Mouse (Mus musculus): ENCODE results near the gene Erich6. TPM values are rescaled to one million over a fixed set of nuclear protein-coding genes. Genes with fewer than 3 reads are reported as not detected.

Erich6 gene
- total RNA-seq (2014; rRNA removed; ENCODE audit: low replicate concordance) (not detected in 2 replicates), polyA plus RNA-seq (2015; fragmentation: Nextera tagmentation; extraction: Ambion mirVana) (0.08 TPM in 1 of 2 replicates, not detected in the other)

DNA sequence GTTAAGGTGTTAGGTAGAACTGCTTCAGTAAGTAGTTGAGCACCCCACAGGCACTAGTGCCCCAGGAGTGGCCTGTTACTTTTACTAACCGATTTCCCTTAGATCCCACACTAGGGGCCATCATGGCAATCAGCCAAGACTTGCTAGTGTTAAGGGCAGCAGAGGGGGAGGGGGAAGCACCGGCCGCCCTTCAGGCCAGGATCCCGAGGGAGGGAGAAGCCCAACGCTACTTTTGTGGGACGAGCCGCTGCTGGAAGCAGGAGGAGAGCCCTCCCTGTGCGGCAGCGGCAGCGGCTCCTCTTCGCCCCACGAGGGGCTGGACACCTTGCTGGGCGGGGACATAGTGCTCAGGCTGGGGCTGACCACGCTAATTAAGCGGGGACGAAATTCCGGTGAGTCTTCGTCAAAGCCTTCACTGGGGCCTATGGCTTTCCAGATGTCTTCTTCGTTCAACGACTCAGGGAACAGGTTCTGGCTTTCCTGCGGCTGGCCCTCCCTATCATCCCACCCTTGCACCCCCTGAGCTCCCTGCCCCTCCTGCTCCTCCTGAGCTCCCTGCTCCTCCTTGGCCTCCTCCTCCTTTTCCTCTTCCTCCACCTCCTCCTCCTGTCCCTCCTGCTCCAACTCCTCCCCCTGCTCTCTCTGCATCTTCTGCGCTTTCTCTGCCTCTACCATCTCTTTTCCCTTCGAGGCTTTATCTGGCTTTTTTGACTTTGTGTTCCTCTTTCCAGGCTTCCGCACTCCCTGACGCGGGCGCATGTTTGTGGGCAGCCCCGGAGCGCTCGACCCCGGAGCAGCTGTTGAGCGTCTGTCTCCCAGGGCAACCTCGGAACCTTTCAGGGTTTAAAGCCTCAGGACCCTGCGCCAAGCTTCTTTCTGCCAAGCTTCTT, at the start of gene Erich6:
Gene Erich6, minus strand, starts transcription at position 802 of the 890 bp plus-strand sequence.
- no peak within 1 kb of the TSS for H3K27ac ChIP-seq (ENCODE audit: low read depth)
- no peaks in the 10 kb centered on the region; the same call in 1 of the 2 replicates for H3K9me3 ChIP-seq (replicated peaks; ENCODE audit: control insufficient read depth, low read length)
- H3K4me1 ChIP-seq (ENCODE audit: control insufficient read depth, insufficient read depth), result peaks cover 6% of the 10 kb centered on the region; the same call in 1 of the 2 replicates
- DNase-seq (ENCODE audit: low spot score) (peak; percentile 10), ATAC-seq (ENCODE audit: insufficient read depth, low read depth) (peak; percentile 55)
- H3K9ac ChIP-seq (replicated peaks; ENCODE audit: low read depth, low read length), result peak within 1 kb of the TSS; percentile 36
- TF ChIP-seq CTCF (IDR thresholded peaks at IDR 0.05; ENCODE audit: low read depth) (no peak), EP300 (IDR thresholded peaks at IDR 0.05; ENCODE audit: low read depth) (no peak)
- no peaks in the 10 kb centered on the region for H3K27me3 ChIP-seq (ENCODE audit: control insufficient read depth, insufficient read depth, low read length)
- WGBS, result under 1% methylated on average over 34 of the region's 34 CpGs
- no peaks in the 10 kb centered on the region for H3K36me3 ChIP-seq (replicated peaks; ENCODE audit: control insufficient read depth, insufficient read depth, low read length)
- peak within 1 kb of the TSS; percentile 91 for H3K4me2 ChIP-seq (ENCODE audit: low read depth, low read length)
- peak within 1 kb of the TSS; percentile 52 for H3K4me3 ChIP-seq (ENCODE audit: low read depth, low read length)

DNA sequence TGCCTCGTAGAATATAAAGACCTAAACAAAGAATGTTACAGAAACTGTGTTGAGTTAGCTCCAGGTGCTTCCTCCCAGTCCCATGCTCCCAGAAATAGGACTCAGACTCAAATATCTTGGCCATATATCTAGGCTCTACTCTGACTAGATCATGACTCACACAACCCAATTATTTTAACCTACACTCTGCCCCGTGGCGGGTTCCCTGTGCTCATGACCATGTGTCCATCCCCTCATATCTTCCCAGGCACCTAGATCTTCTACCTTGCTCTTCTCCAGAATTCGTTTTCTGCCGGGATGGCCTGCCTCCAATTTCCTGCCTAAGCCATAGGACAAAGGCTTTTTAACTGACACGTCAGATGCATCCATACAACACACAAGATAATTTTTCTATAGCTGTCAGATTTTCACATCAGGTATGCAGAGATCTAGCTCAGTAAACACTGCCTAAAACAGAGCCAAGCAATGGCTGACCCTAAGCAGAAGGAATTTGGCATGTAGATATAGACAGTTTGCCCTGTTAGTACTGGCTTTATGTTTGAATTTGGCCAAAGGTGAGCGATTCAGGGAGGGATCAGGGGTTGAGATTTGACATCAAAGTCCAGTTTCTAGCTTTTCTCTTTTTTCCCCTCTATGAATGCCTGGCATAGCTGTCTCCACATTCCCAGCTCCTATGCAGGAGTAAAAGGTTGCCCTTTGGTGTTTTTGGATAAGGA, 49.4 kb upstream of the Erich6 start:
- no peak overlapping the region for H3K27ac ChIP-seq (ENCODE audit: low read depth)
- H3K4me2 ChIP-seq (ENCODE audit: low read depth, low read length), result no peak overlapping the region
- DNase-seq (ENCODE audit: low spot score) (no peak), ATAC-seq (ENCODE audit: insufficient read depth, low read depth) (no peak)
- WGBS, result 76% methylated on average over 7 of the region's 7 CpGs
- H3K27me3 ChIP-seq (ENCODE audit: control insufficient read depth, insufficient read depth, low read length), result no peaks in the 10 kb centered on the region
- no peaks in the 10 kb centered on the region for H3K36me3 ChIP-seq (replicated peaks; ENCODE audit: control insufficient read depth, insufficient read depth, low read length)
- H3K9me3 ChIP-seq (replicated peaks; ENCODE audit: control insufficient read depth, low read length), result no peaks in the 10 kb centered on the region
- H3K9ac ChIP-seq (replicated peaks; ENCODE audit: low read depth, low read length), result no peak overlapping the region
- H3K4me1 ChIP-seq (ENCODE audit: control insufficient read depth, insufficient read depth), result 0 out of 2 replicates have a peak, but pooled peaks cover 15% of the 10 kb centered on the region
- no peak overlapping the region for H3K4me3 ChIP-seq (ENCODE audit: low read depth, low read length)
- no peak for TF ChIP-seq CTCF (IDR thresholded peaks at IDR 0.05; ENCODE audit: low read depth)
- no peak for TF ChIP-seq EP300 (IDR thresholded peaks at IDR 0.05; ENCODE audit: low read depth)

DNA sequence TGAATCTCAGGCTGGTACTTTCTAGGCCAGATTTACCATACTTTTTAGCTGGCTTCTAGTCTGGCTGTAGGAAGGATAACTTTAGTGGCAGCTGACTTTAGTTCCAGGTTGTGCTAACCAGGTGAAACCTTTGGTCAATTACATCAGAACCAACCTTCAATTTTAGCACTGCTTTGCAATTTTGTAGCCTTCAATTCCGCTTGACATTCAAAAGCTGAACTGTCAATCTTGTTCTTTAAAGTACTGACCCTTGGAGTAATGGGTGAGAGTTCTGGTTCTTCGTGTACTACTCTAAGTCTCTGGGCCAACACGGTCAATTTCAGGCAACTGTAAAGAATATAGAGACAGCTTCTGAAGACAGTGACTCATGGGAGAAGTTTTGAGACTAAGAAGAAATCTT, 48.4 kb upstream of the Erich6 start:
- DNase-seq (ENCODE audit: low spot score), result no peak
- no peaks in the 10 kb centered on the region for H3K36me3 ChIP-seq (replicated peaks; ENCODE audit: control insufficient read depth, insufficient read depth, low read length)
- WGBS, result 95% methylated on average over 3 of the region's 3 CpGs
- no peak overlapping the region for H3K4me2 ChIP-seq (ENCODE audit: low read depth, low read length)
- no peaks in the 10 kb centered on the region for H3K27me3 ChIP-seq (ENCODE audit: control insufficient read depth, insufficient read depth, low read length)
- no peak overlapping the region for H3K27ac ChIP-seq (ENCODE audit: low read depth)
- H3K4me1 ChIP-seq (ENCODE audit: control insufficient read depth, insufficient read depth), result peaks cover 22% of the 10 kb centered on the region; the same call in 1 of the 2 replicates
- no peak overlapping the region for H3K9ac ChIP-seq (replicated peaks; ENCODE audit: low read depth, low read length)
- no peaks in the 10 kb centered on the region for H3K9me3 ChIP-seq (replicated peaks; ENCODE audit: control insufficient read depth, low read length)
- no peak overlapping the region for H3K4me3 ChIP-seq (ENCODE audit: low read depth, low read length)
- ATAC-seq (ENCODE audit: insufficient read depth, low read depth), result no peak
- TF ChIP-seq EP300 (IDR thresholded peaks at IDR 0.05; ENCODE audit: low read depth) (no peak), CTCF (IDR thresholded peaks at IDR 0.05; ENCODE audit: low read depth) (no peak)

DNA sequence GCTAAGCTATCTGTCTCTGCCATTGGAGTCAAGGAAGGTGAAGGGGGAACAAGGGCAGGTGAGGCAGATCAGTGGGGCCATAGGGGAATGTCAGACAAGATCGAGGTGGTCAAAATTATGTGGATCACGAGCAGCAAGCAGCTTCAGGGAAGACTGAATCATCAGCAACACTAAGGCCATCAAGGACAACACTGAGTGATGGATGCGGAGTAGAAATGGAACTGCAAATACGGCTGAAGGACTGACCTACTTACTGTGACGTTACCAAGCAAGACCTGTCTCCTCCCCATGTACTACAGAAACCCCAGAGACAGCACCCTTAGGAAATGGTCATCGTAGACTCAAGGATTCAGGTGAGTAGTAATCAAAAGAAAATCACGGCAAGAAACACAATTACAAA, 46.3 kb upstream of the Erich6 start:
- no peaks in the 10 kb centered on the region for H3K36me3 ChIP-seq (replicated peaks; ENCODE audit: control insufficient read depth, insufficient read depth, low read length)
- H3K9ac ChIP-seq (replicated peaks; ENCODE audit: low read depth, low read length), result no peak overlapping the region
- DNase-seq (ENCODE audit: low spot score), result no peak
- ATAC-seq (ENCODE audit: insufficient read depth, low read depth), result no peak
- H3K4me2 ChIP-seq (ENCODE audit: low read depth, low read length), result no peak overlapping the region
- TF ChIP-seq EP300 (IDR thresholded peaks at IDR 0.05; ENCODE audit: low read depth) (no peak), CTCF (IDR thresholded peaks at IDR 0.05; ENCODE audit: low read depth) (no peak)
- no peak overlapping the region for H3K4me3 ChIP-seq (ENCODE audit: low read depth, low read length)
- WGBS, result 88% methylated on average over 7 of the region's 7 CpGs
- no peaks in the 10 kb centered on the region for H3K9me3 ChIP-seq (replicated peaks; ENCODE audit: control insufficient read depth, low read length)
- H3K4me1 ChIP-seq (ENCODE audit: control insufficient read depth, insufficient read depth), result peaks cover 24% of the 10 kb centered on the region
- no peak overlapping the region for H3K27ac ChIP-seq (ENCODE audit: low read depth)
- no peaks in the 10 kb centered on the region for H3K27me3 ChIP-seq (ENCODE audit: control insufficient read depth, insufficient read depth, low read length)

DNA sequence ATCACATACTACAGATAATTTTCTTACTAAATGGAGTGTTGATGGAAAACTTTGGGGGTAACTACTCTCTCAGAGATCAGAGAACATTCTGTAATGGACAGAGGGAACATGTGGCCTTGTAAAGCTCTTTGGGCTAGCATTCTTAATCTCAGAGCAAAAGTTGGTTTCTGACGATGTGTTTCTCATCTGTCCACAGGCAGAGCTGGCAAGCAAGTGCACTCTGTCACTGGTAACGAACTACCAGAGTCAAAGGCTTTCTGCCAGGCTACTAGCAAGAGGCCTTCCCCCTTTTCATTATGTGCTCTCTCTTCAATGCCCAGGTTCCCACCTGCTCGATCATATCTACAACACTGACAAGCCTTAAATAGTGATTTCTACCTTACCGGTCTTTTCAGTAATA, 45.3 kb upstream of the Erich6 start:
- TF ChIP-seq CTCF (IDR thresholded peaks at IDR 0.05; ENCODE audit: low read depth), result no peak
- H3K9ac ChIP-seq (replicated peaks; ENCODE audit: low read depth, low read length), result no peak overlapping the region
- H3K4me1 ChIP-seq (ENCODE audit: control insufficient read depth, insufficient read depth), result peaks cover 24% of the 10 kb centered on the region
- ATAC-seq (ENCODE audit: insufficient read depth, low read depth) (no peak), DNase-seq (ENCODE audit: low spot score) (no peak)
- no peaks in the 10 kb centered on the region for H3K9me3 ChIP-seq (replicated peaks; ENCODE audit: control insufficient read depth, low read length)
- 52% methylated on average over 4 of the region's 4 CpGs for WGBS
- H3K27ac ChIP-seq (ENCODE audit: low read depth), result no peak overlapping the region
- no peaks in the 10 kb centered on the region for H3K36me3 ChIP-seq (replicated peaks; ENCODE audit: control insufficient read depth, insufficient read depth, low read length)
- H3K4me3 ChIP-seq (ENCODE audit: low read depth, low read length), result no peak overlapping the region
- no peak overlapping the region for H3K4me2 ChIP-seq (ENCODE audit: low read depth, low read length)
- no peaks in the 10 kb centered on the region for H3K27me3 ChIP-seq (ENCODE audit: control insufficient read depth, insufficient read depth, low read length)

Data from heart, postnatal 0 days (tissue).